Mouse (Mus musculus): ENCODE results near the gene Sipa1l2.

The Sipa1l2 gene

DNA sequence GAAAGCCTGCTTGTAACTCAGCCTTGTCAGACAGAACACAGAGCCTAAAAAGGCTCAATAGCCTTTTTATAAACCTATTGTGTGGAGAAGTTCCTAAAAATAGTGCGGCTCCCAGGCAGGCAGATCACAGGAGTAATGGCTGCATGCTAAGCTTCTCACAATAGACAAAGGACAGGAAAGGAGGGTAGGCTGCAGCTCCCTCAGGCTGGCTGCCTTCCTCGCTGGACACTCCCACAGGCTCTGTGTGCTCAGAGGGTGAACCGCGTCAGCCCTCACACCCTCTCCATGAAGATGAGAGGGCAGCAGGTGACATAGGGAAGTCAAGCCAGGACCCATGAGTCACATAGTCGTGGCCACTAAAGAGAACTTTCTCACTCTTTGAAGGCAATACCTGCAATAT, 55.7 kb downstream of the Sipa1l2 start:
- DNase-seq (ENCODE audit: low read depth, low spot score) = no peak

GRCm38 (mm10) chr8:125513242-125513866, 56.3 kb downstream of the Sipa1l2 start:
- DNase-seq (ENCODE audit: low read depth, low spot score) = no peak

DNA sequence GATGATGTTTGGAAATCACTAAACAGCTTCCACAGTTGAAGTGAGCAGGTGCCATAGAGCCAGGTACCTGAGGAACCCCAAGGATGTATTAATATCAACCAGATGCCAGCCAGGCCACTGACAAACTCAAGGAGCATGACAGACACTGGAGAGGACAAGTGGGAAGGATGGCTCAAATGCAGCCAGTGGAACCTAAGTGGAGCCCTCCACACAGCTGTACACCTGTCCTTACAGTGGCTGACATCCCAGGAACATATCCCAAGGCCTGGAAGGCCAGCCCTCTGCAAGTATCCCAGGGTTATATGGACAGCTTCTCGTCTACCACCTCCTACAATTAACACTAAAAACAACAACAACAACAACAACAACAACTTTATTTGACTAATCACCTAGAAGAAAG, 57.0 kb downstream of the Sipa1l2 start:
- no peak for DNase-seq (ENCODE audit: low read depth, low spot score)

DNA sequence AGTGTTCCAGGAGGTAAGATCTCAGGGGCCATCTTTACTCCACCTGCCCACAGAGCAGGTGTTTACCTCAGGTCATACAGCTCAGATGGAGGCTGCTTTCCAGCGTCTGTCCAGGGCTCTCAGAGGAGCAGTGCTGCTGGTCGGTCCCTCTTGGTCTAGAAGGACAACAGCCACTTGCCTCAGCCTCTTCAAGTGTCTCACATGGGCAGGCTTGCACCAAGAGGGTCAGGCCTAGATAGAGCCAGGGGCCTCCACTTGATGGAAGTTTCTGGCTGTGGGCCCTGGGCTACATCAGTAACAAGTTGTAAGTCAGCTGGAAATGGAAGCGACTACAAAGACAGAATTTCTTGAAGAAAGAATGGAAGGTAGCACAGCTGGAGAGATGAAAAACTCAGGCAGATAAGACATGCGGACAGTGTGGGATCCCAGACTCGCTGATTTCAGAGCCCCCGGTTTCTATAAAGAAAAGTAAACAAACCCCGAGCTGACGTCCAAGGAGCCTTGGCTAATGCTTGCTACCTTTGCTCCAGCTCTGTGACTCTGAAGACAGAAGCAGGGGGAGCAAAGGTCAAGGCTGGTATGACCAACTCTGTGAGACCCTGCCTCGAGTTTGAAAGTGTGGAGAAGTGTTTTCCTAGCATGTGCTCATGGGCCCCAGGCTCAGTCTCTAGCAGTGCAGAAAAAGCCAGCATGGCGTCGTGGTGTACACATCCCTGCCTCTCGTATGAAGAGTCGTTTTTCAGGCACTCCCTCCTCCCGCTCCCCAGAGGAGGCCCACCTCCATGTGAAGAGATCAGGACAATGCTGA, 58.5 kb downstream of the Sipa1l2 start:
- DNase-seq (ENCODE audit: low read depth, low spot score) = no peak

DNA sequence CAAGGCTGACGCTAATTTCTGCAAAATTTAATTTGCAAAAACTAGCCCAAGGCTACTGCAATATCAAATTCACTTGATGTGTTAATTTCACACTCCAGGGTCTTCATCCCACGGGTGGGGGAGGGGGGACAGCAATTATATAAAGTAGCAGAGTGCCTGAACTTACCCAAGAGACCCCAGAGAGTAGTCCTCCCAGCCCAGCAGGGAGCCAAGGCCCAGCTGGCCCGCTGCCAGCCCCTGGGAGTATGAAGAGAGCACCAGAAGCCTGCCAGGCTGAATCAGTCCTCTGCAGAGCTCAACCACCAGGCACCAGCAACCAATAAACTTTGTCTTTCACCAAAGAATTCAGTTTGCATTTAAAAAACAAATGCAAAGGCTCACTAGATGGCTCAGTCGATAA, 59.8 kb downstream of the Sipa1l2 start:
- no peak for DNase-seq (ENCODE audit: low read depth, low spot score)

- DNase-seq (ENCODE audit: low read depth, low spot score) = no peak
Measured at GRCm38 (mm10) chr8:125509175-125509574, 60.4 kb downstream of the Sipa1l2 start.

DNA sequence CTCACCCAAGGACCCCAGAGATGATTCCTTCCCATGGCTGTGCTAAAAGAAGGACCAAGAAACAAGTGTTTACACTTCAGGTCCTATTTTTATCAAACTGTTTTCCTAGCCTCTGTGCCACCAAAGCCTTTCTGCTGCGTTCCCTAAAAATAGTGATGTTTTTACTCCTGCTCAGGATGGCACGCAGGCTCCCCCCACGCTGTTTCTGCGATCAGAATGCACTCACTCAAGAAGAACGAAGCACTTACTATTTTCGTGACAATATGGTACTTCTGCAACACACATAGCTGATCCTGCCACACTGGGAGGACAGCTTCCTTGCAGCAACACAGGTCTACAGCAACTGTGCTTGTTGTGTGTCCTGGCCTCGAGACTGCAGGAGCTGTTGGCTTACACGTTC, 62.3 kb downstream of the Sipa1l2 start:
- no peak for DNase-seq (ENCODE audit: low read depth, low spot score)

DNA sequence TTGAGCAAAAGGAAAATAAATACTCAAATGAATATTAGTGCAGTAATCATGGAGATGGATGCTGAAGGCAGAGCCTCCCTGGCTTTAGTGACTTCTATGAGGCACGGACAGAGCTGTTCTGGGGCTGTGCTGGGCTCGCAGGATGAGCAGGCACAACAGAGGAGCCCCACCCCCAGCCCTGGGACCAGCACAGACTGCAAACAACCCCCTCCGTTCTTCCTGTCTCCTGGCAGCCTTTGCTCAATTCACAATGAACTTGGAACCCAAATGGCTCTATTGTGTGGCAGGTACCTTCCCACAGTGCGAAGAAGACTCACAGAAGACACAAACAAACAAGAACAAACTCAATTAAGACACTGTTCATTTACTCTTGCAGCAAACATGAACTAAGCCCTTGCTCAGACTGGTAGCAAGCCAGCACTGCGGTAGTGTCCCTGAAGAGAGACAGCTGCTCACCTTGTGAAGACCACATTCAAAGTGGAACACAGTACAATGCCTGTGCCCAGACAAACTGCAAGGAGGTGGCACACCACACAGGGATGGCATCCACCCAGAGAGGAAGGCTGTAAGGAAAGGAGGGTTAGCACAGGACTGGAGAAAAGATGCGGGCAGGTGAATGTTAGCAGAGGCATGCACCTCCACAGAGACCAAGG, 64.9 kb downstream of the Sipa1l2 start:
- no peak for DNase-seq (ENCODE audit: low read depth, low spot score)

- no peak for DNase-seq (ENCODE audit: low read depth, low spot score)
Measured at GRCm38 (mm10) chr8:125503808-125504207, 65.8 kb downstream of the Sipa1l2 start.

- DNase-seq (ENCODE audit: low read depth, low spot score) = no peak
Measured at GRCm38 (mm10) chr8:125502828-125503227, 66.8 kb downstream of the Sipa1l2 start.

DNA sequence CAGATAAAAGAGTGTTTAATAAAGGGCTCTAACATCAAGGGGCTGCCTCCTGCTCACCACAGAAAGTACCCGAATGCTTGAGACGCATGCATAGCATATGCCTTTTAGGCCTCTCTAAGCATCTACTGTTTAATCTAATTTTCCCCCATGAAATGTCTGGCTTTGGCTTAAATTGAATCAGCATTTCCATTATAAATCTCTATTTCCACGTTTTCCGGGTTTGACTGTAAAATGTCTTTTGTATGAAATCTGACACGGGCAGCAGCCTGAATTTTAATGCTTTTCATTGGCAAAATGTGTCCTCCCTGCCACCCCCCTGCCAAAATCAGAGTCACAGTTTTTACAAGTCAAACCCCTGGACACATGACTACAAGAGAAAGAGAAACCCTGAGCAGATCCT, 69.6 kb downstream of the Sipa1l2 start:
- no peak for DNase-seq (ENCODE audit: low read depth, low spot score)

- no peak for DNase-seq (ENCODE audit: low read depth, low spot score)
Measured at GRCm38 (mm10) chr8:125498508-125498907, 71.1 kb downstream of the Sipa1l2 start.

- DNase-seq (ENCODE audit: low read depth, low spot score) = no peak
Measured at GRCm38 (mm10) chr8:125495545-125495944, 74.1 kb downstream of the Sipa1l2 start.

GRCm38 (mm10) chr8:125493254-125493815, 76.3 kb downstream of the Sipa1l2 start:
- no peak for DNase-seq (ENCODE audit: low read depth, low spot score)

- no peak for DNase-seq (ENCODE audit: low read depth, low spot score)
Measured at GRCm38 (mm10) chr8:125492416-125492815, 77.2 kb downstream of the Sipa1l2 start.

DNA sequence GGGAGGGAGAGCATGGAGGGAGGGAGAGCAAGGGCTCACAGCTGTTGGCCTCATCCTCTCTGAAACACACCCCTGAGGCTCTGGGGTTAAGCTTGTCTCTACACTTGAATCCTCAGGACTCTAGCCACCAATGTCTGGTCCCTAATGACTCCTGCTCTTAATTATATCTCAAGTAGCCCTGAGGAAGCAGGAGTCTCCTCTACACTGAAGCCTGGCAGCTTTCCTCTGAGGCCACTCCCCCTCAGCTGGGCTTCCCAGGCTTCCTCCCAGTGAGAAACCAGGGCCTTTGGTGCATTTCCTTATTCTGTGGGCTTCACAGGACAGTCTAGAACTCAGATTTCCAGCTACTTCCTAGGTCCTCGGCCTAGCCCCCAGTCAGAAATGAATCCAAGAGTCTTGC, 80.9 kb downstream of the Sipa1l2 start:
- DNase-seq (ENCODE audit: low read depth, low spot score) = no peak

DNA sequence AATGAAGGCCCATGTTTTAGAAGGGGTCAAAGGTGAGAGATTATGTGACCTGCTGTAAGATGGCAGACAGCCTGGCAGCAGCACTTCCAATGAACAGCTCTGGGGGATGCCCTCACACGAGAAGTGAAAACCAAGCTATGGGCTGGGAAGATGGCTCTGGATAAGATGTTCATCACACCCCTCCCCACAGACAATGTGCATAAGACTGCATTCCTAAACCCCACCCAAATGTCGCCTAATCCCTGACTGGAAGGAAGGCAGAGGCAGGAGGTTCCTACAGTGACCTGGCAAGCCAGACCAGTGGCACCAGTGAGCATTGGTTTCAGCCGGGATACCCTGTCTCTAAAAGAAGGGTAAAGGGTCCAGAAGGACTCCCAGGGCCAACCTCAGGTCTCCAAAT, 83.9 kb downstream of the Sipa1l2 start:
- DNase-seq (ENCODE audit: low read depth, low spot score) = no peak

- no peak for DNase-seq (ENCODE audit: low read depth, low spot score)
Measured at GRCm38 (mm10) chr8:125484530-125485196, 84.9 kb downstream of the Sipa1l2 start.

DNA sequence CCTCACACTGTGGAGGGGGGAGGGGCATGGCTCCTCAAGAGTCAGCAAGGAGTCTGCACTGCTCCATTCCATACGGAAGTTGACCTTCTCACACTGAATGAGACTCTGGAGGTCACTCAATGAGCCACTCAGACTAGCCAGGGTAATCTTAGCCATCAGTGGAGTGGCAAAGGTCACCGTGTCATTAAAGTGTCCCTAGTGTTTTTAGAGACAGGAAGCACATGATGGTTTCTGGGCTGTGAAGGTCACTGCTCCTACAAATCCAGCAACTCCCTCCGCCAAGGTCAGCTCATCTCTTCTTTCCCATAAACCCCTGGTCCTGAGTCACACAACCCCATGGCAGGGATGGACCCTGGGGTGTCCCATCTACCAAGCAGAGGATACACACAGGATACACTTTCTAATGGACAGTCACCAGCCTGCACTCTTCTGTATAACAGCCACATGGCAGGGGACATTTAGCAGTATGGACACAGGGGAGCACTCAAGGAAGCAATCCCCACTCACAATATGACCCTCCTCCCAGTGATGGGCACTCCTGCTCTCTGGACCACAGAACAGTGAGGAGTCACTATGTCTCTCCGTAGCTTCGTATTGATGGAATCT, 87.0 kb downstream of the Sipa1l2 start:
- no peak for DNase-seq (ENCODE audit: low read depth, low spot score)

- DNase-seq (ENCODE audit: low read depth, low spot score) = no peak
Measured at GRCm38 (mm10) chr8:125474876-125475275, 94.7 kb downstream of the Sipa1l2 start.

GRCm38 (mm10) chr8:125471374-125471773, 98.2 kb downstream of the Sipa1l2 start:
- no peak for DNase-seq (ENCODE audit: low read depth, low spot score)

All from brain, embryonic 18.5 days (tissue).